Mouse (Mus musculus) spleen, adult 2 months (tissue): ENCODE data around the gene Rft1. TPM values are rescaled to one million over a fixed set of nuclear protein-coding genes. Genes with fewer than 3 reads are reported as not detected.
A peak's percentile ranks its signal among the peaks of the same experiment; 100 is the strongest.

Experiments used
- DNase-seq, 2 experiments: peaks; one replicate each; pipeline versions ENCODE4 v3.0.0 to v3.0.0-alpha.2; 2012 to 2021; ENCODE audit warnings: low spot score in 2 of 2, low read depth in 1 of 2
- H3K27ac ChIP-seq: fragments of 200-500 bp; 2 replicates; pipeline ENCODE4 v1.5.1; 2012; ENCODE audit warnings: low read length, inconsistent platforms; ENCODE audit not compliant: insufficient read depth
- H3K27me3 ChIP-seq: fragments of 200-500 bp; 2 replicates; pipeline ENCODE4 v1.6.1; 2012; ENCODE audit warnings: mild to moderate bottlenecking, moderate library complexity, low read length, inconsistent platforms; ENCODE audit not compliant: control insufficient read depth, insufficient read depth
- H3K36me3 ChIP-seq: fragments of 200-500 bp; 2 replicates; pipeline ENCODE4 v1.6.1; 2012; ENCODE audit warnings: mild to moderate bottlenecking, low read length, inconsistent platforms; ENCODE audit not compliant: control insufficient read depth, insufficient read depth
- H3K4me1 ChIP-seq: fragments of 200-500 bp; 2 replicates; pipeline ENCODE4 v1.6.1; 2011; ENCODE audit warnings: inconsistent platforms; ENCODE audit not compliant: control insufficient read depth, insufficient read depth, insufficient read length
- H3K4me3 ChIP-seq: fragments of 200-500 bp; 2 replicates; pipeline ENCODE4 v1.5.1; 2011; ENCODE audit warnings: mild to moderate bottlenecking, inconsistent platforms; ENCODE audit not compliant: insufficient read depth, insufficient read length; ENCODE audit errors: extremely low read depth
- CTCF ChIP-seq: fragments of 200-500 bp; IDR thresholded peaks from 2 replicates; pipeline ENCODE4 v1.5.1; 2011; ENCODE audit warnings: mild to moderate bottlenecking, inconsistent platforms; ENCODE audit not compliant: insufficient read depth, insufficient read length, insufficient replicate concordance; ENCODE audit errors: extremely low read depth
- POLR2A ChIP-seq: fragments of 200-500 bp; IDR thresholded peaks from 2 replicates; pipeline ENCODE4 v1.6.1; 2011; ENCODE audit warnings: low read depth, low read length, inconsistent platforms
- WGBS: fragments of 180-500 bp; shearing (Covaris S2); methylation state at CpG from one replicate; pipeline ENCODE4 v1.1.7; 2018; 5-methylcytosine and 5-hydroxymethylcytosine counted together
- polyA plus RNA-seq: library from polyadenylated mRNA; depleted of rRNA; stranded (reverse); fragments of >200 nt; gene quantifications from 2 replicates; pipeline ENCODE4 v1.2.3, GENCODE M21; 2012

The Rft1 gene
- polyA plus RNA-seq, 1 experiment: 8.6 TPM

DNA sequence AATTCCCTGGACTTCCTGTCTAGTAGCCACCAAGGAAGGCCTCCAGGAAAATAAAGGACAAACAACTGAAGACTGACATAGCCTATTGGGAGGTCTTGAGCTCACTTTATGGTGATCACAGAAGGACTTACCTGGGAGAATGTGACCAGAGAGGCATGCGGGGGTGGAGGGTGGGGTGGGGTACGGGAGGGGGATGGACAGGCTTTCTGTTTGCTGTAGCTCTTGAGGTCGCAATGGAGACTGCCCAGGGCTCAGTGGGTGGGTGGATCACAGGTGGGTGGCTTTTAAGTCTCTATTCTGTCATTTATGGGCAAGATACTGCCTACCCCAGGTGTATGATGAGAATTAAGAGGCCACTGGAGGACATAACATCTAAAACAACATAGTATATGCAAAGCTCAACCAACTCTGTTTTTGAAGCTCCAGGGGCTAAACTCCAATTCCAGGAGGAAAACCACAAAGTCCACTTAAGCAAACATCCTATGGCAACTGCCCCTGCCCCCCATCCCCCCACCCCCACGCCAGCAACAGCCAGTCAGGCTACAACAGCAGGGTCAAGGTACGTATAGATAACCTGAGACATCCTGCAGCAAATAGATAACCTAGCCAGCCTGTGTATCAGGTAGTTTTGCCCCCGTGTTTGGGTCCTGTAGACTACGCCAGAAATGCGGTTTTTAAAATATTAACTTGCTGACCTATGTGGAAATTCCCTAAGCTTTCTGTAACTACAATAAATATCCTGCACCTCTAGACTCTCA is 50.1 kb downstream of the Rft1 start:
- no peak overlapping the region for H3K4me3 ChIP-seq
- H3K4me1 ChIP-seq: no peaks in the 10 kb centered on the region
- no peaks in the 10 kb centered on the region for H3K27me3 ChIP-seq
- no peak overlapping the region for H3K27ac ChIP-seq
- no peaks in the 10 kb centered on the region for H3K36me3 ChIP-seq
- no peak for TF ChIP-seq CTCF
- no peak for TF ChIP-seq POLR2A
- no peak for DNase-seq
- 84% methylated on average over 8 of the region's 8 CpGs for WGBS

DNA sequence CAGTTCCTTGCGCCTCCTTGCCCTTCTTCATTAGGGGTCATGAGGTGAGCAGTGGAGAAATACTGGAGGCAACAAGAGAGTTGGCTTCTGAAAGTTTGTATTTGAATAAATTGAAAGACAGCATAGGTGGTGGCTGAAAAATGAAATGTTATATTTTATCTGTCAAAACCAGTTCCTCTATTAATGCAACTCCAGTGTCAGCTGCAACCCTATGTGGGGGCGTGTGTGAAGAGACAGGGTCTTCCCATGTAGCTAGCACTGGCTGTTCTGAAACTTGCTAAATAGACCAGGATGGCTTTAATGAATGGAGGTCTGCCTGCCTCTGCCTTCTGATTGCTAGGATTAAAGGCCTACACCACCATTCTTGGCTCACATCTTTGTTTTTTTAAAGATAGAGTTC is 57.7 kb downstream of the Rft1 start:
- DNase-seq: no peak
- Histone ChIP-seq H3K36me3 (no peaks in the 10 kb centered on the region), H3K4me3 (no peak overlapping the region), H3K27ac (no peak overlapping the region), H3K27me3 (peaks cover 6% of the 10 kb centered on the region), H3K4me1 (peaks cover 8% of the 10 kb centered on the region)
- no peak for TF ChIP-seq CTCF
- no peak for TF ChIP-seq POLR2A
- WGBS: 89% methylated on average over 2 of the region's 2 CpGs

DNA sequence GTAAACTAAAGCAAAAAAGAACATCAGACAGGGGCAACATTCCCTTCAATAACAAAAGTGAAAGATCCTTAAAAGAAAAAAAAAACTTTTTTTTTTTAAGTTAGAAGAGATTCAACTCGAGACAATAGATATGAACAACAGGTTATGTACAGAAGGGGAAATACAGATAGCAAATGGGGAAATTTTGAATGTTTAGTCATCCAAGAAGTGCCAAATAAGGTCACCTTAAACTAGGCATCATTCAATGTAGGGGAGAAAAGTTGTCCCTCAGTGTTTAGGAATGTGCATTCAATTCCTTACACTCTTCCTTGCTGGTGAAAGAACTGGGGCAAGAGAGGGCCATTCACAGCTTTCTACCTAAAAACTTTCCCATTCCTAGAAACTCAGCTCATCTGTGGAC is 59.6 kb downstream of the Rft1 start:
- Histone ChIP-seq H3K4me1 (peaks cover 8% of the 10 kb centered on the region), H3K27ac (no peak overlapping the region), H3K27me3 (peaks cover 6% of the 10 kb centered on the region), H3K36me3 (no peaks in the 10 kb centered on the region), H3K4me3 (no peak overlapping the region)
- TF ChIP-seq POLR2A: no peak
- TF ChIP-seq CTCF: no peak
- WGBS: 20% methylated on average over 1 of the region's 1 CpGs
- no peak for DNase-seq

DNA sequence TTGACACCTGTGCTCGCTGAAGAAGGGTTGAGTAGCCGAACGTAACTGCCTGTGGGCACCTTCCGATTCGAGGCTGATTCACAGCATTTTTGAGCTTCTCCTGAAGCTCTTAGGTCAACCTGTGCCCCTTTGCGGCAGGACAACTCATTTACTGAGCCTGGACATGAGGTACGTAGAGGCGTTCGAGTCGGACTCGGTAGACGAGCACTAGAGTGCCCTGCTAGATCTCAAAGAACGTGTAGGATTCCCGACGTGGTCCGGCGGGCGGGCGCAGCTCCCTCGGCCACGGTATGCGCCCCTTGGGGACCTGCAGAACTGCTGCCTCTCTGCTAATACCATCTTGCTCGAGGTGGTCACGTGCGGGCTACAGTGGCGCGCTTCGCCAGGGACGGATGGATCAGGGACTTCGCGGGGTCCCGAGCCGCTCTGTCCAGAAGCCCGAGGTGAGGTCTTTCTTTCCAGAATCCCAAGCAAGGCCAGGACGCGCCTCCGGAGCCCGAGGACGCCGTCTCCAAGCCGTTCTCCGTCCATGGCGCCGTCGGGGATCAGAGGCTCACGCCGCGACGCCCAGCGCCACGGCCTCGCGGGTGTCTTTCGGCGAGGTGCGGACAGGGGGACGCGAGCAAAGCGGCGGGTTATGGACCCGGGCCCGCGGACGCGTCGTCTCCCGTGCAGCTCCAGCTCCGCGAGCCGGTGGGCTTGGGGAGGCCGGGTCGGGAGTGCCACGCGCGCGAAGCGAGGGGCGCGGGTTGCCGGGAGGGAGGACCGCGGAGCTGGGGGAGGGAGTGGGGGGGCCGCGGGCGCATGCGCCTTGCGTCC is 60.8 kb downstream of the Rft1 start, which contains the start of gene Sfmbt1:
Sfmbt1 (plus strand) TSS at position 51 of the 819 bp plus-strand sequence.
- H3K27ac ChIP-seq: peak within 1 kb of the TSS; percentile 70
- DNase-seq: peak in 1 of 2 experiments; percentile 69
- 5% methylated on average over 87 of the region's 87 CpGs for WGBS

DNA sequence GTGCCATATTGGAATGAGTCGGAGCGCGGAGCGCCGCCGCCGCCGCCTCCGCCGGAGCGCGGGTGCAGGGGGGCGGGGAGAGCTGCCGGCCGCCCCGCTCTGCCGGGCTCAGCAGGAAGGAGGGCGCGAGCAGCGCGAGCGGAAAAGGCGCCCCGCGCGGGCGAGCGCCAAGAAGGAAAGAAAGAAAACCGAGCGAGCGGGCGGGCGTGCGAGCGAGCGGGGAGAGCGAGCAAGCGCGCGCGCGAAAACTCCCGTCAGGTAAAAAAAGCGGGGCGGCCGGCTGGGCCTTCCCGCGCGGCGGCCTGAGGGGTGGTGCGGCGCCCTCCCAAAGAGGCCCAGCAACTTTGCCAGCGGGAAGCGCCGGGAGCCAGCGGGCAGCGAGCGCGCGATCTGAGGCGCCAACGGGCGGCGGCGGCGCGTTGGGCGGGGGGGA is 61.5 kb downstream of the Rft1 start:
- Histone ChIP-seq H3K27me3 (peaks cover 6% of the 10 kb centered on the region), H3K4me3 (peak overlapping the region; percentile 96), H3K27ac (peak overlapping the region; percentile 70), H3K4me1 (peaks cover 8% of the 10 kb centered on the region), H3K36me3 (no peaks in the 10 kb centered on the region)
- TF ChIP-seq POLR2A (no peak), CTCF (no peak)
- under 1% methylated on average over 61 of the region's 68 CpGs for WGBS
- peak in 1 of 2 experiments; percentile 57 for DNase-seq

More for the DNA sequence above, 60.8 kb downstream of the Rft1 start, which contains the start of gene Sfmbt1:
- TF ChIP-seq POLR2A (no peak), CTCF (no peak)
- peaks cover 8% of the 10 kb centered on the region for H3K4me1 ChIP-seq
- peak within 1 kb of the TSS; percentile 96 for H3K4me3 ChIP-seq
- peaks cover 6% of the 10 kb centered on the region for H3K27me3 ChIP-seq
- no peaks in the 10 kb centered on the region for H3K36me3 ChIP-seq

DNA sequence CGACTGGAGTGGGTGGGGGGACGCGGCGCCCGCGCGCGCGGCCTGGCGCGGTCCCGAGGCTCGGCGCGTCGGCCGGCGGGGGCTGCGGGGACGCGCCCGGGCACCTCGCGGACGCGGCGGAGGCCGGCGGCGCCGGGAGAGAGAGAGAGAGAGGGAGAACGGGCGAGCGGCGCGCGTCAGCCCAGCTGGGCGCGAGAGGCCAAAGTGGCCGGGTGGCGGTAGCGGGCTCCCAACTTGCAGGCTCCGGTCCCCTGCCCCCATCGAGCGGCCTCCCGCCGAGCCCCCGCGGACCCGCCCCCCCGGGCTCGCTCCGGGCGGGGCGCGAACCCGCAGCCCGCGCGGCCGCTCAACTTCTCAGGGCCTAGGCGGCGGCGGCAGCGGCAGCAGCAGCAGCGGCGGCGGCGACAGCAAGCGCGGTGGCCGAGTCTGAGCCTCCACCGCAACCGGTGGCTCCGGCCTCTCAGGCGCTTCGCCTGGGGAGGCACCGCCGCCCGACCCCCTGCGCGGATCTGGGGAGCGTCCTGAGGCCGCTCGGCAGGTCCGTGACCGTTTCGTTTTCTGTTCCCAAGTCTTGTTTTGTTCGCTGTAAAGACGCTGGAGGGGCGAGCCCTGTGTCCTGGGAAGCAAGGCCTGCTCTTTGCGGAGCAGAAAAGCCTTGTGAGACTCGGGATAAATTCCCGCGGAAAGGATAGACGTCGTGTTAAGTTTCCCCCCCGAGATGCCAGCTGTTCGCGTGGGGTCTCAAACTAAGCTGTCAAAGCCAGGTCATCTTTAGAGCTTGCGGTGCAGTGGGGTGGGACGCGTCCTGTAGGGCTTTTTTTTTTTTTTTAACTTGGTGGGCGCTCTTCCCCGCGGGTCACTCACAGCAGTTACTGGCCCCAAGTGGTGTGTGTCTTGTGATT is 62.1 kb downstream of the Rft1 start:
- H3K36me3 ChIP-seq: no peaks in the 10 kb centered on the region
- peak overlapping the region; percentile 96 for H3K4me3 ChIP-seq
- peaks cover 8% of the 10 kb centered on the region for H3K4me1 ChIP-seq
- WGBS: under 1% methylated on average over 91 of the region's 106 CpGs
- H3K27me3 ChIP-seq: peaks cover 6% of the 10 kb centered on the region
- peak overlapping the region; percentile 54 for H3K27ac ChIP-seq
- no peak for TF ChIP-seq CTCF
- TF ChIP-seq POLR2A: no peak
- peak in 1 of 2 experiments; percentile 27 for DNase-seq
